Mouse (Mus musculus) right cerebral cortex, postnatal 14 days (tissue): ENCODE measurements around the gene Gpld1.

Experiments
- DNase-seq: peaks from one replicate; pipeline ENCODE4 v3.0.0; 2022

Gpld1 gene

GRCm38 (mm10) chr13:24942512-24943282 lies at the start of gene Gpld1:
Gene Gpld1 (plus strand): TSS chr13:24943152.
- peak; percentile 23 for DNase-seq

- no peak for DNase-seq
These were observed 49.1 kb upstream of the Gpld1 start for GRCm38 (mm10) chr13:24893880-24894279.

- no peak for DNase-seq
These were observed 41.0 kb upstream of the Gpld1 start for GRCm38 (mm10) chr13:24901916-24902315.

- DNase-seq = no peak
These were observed 39.5 kb upstream of the Gpld1 start for GRCm38 (mm10) chr13:24903412-24903811.

- no peak for DNase-seq
These were observed 37.5 kb upstream of the Gpld1 start for GRCm38 (mm10) chr13:24905422-24905821.

GRCm38 (mm10) chr13:24906831-24907570 lies 36.0 kb upstream of the Gpld1 start:
- DNase-seq = no peak

GRCm38 (mm10) chr13:24909112-24909511 lies 33.8 kb upstream of the Gpld1 start:
- no peak for DNase-seq

- no peak for DNase-seq
These were observed 29.4 kb upstream of the Gpld1 start for GRCm38 (mm10) chr13:24913576-24913975.

- no peak for DNase-seq
These were observed 28.0 kb upstream of the Gpld1 start for GRCm38 (mm10) chr13:24914915-24915314.

GRCm38 (mm10) chr13:24915831-24916230 lies 27.1 kb upstream of the Gpld1 start:
- no peak for DNase-seq

GRCm38 (mm10) chr13:24920333-24920977 lies 22.5 kb upstream of the Gpld1 start:
- peak; percentile 36 for DNase-seq

GRCm38 (mm10) chr13:24921281-24921680 lies 21.7 kb upstream of the Gpld1 start:
- DNase-seq = no peak

GRCm38 (mm10) chr13:24923991-24924390 lies 19.0 kb upstream of the Gpld1 start:
- DNase-seq = no peak

- no peak for DNase-seq
These were observed 12.4 kb upstream of the Gpld1 start for GRCm38 (mm10) chr13:24930591-24930990.

GRCm38 (mm10) chr13:24933199-24933598 lies 9.8 kb upstream of the Gpld1 start:
- DNase-seq = no peak

- no peak for DNase-seq
These were observed 6.2 kb upstream of the Gpld1 start for GRCm38 (mm10) chr13:24936772-24937107.

- peak; percentile 82 for DNase-seq
These were observed 5.7 kb upstream of the Gpld1 start, which contains the start of gene Aldh5a1 for GRCm38 (mm10) chr13:24937108-24937838. Gene Aldh5a1 (minus strand): TSS chr13:24937661.

GRCm38 (mm10) chr13:24937839-24938166 lies 5.1 kb upstream of the Gpld1 start:
- DNase-seq = no peak

GRCm38 (mm10) chr13:24938683-24939082 lies 4.3 kb upstream of the Gpld1 start:
- peak; percentile 83 for DNase-seq

GRCm38 (mm10) chr13:24939472-24939871 lies 3.5 kb upstream of the Gpld1 start:
- no peak for DNase-seq

- no peak for DNase-seq
These were observed 351 bp downstream of the Gpld1 start for GRCm38 (mm10) chr13:24943303-24943702.

- no peak for DNase-seq
These were observed 2.6 kb downstream of the Gpld1 start for GRCm38 (mm10) chr13:24945567-24945966.

- no peak for DNase-seq
These were observed 4.2 kb downstream of the Gpld1 start for GRCm38 (mm10) chr13:24947158-24947557.
